Mouse (Mus musculus) MEL (cell line): Measurements from ENCODE around the gene Gm28035. TPM values are rescaled to one million over a fixed set of nuclear protein-coding genes. Genes with fewer than 3 reads are reported as not detected.

Experiments used
- DNase-seq: peaks from one replicate; pipeline ENCODE4 v3.0.0; 2011; ENCODE audit warnings: low read depth, low spot score
- H3K27ac ChIP-seq: 2 replicates; pipeline ENCODE4 v1.5.1; 2012; ENCODE audit warnings: low read depth, mild to moderate bottlenecking, control low read depth, low read length, moderate library complexity; ENCODE audit not compliant: control insufficient read depth
- H3K27me3 ChIP-seq, 2 experiments: fragments of 150-350 bp in 1 of 2; sonication (generic) in 1 of 2; 2 replicates each; pipeline ENCODE4 v1.6.1; 2012; ENCODE audit warnings: low read length in 2 of 2, mild to moderate bottlenecking in 2 of 2, improper control_type of control experiment in 1 of 2, moderate library complexity in 1 of 2; ENCODE audit not compliant: insufficient read depth in 2 of 2, control insufficient read depth in 1 of 2
- H3K36me3 ChIP-seq, 2 experiments: 2 replicates each; pipeline ENCODE4 v1.6.1; 2012 to 2014; ENCODE audit warnings: low read length in 2 of 2, improper control_type of control experiment in 1 of 2, inconsistent platforms in 1 of 2, mild to moderate bottlenecking in 1 of 2; ENCODE audit not compliant: insufficient read depth in 2 of 2, control insufficient read depth in 1 of 2
- H3K4me1 ChIP-seq, 2 experiments: fragments of 150-350 bp in 1 of 2; sonication (generic) in 1 of 2; 2 replicates each; pipeline ENCODE4 v1.6.1; 2012; ENCODE audit warnings: low read length in 2 of 2, improper control_type of control experiment in 1 of 2, mild to moderate bottlenecking in 1 of 2; ENCODE audit not compliant: insufficient read depth in 2 of 2, control insufficient read depth in 1 of 2
- H3K4me3 ChIP-seq, 2 experiments: fragments of 150-350 bp in 1 of 2; sonication (generic) in 1 of 2; 2 replicates each; pipeline ENCODE4 v1.5.1; 2012; ENCODE audit warnings: low read depth in 2 of 2, low read length in 2 of 2, mild to moderate bottlenecking in 2 of 2, moderate library complexity in 2 of 2, control low read depth in 1 of 2, improper control_type of control experiment in 1 of 2; ENCODE audit not compliant: control insufficient read depth in 1 of 2, insufficient read depth in 1 of 2
- H3K79me2 ChIP-seq: 2 replicates; pipeline ENCODE4 v1.6.1; 2012; ENCODE audit warnings: mild to moderate bottlenecking, low read length, moderate library complexity; ENCODE audit not compliant: control insufficient read depth, poor library complexity, insufficient read depth
- H3K9ac ChIP-seq: 2 replicates; pipeline ENCODE4 v1.6.1; 2012; ENCODE audit warnings: low read depth, mild to moderate bottlenecking, control low read depth, low read length, moderate library complexity; ENCODE audit not compliant: control insufficient read depth, poor library complexity, severe bottlenecking
- H3K9me3 ChIP-seq: fragments of 150-350 bp; sonication (generic); replicated peaks from 2 replicates; pipeline ENCODE4 v1.6.1; 2012; ENCODE audit warnings: mild to moderate bottlenecking, low read length, improper control_type of control experiment, moderate library complexity; ENCODE audit not compliant: insufficient read depth
- BHLHE40 ChIP-seq: IDR thresholded peaks from 2 replicates; pipeline ENCODE4 v1.6.1; 2012; ENCODE audit warnings: low read depth, mild to moderate bottlenecking, inconsistent platforms, low read length, improper control_type of control experiment, borderline replicate concordance
- CHD1 ChIP-seq: IDR thresholded peaks from 2 replicates; pipeline ENCODE4 v1.6.1; 2012; ENCODE audit warnings: low read depth, mild to moderate bottlenecking, inconsistent platforms, low read length, improper control_type of control experiment
- CHD2 ChIP-seq: IDR thresholded peaks from 2 replicates; pipeline ENCODE4 v1.6.1; 2011; ENCODE audit warnings: low read length, improper control_type of control experiment
- CTCF ChIP-seq, 3 experiments: IDR thresholded peaks in 2 of 3; conservative IDR thresholded peaks in 1 of 3; 2 replicates each; pipeline ENCODE4 v1.5.1; 2011 to 2012; ENCODE audit warnings: low read length in 3 of 3, low read depth in 2 of 3, mild to moderate bottlenecking in 2 of 3, improper control_type of control experiment in 1 of 3, inconsistent platforms in 1 of 3, mixed read lengths in 1 of 3, moderate library complexity in 1 of 3; ENCODE audit not compliant: control insufficient read depth in 1 of 3, insufficient read depth in 1 of 3, poor library complexity in 1 of 3, severe bottlenecking in 1 of 3
- ELF1 ChIP-seq: IDR thresholded peaks from 2 replicates; pipeline ENCODE4 v1.6.1; 2014; ENCODE audit warnings: low read depth, mild to moderate bottlenecking, inconsistent platforms, low read length, improper control_type of control experiment, moderate library complexity
- EP300 ChIP-seq, 2 experiments: IDR thresholded peaks; 2 replicates each; pipeline ENCODE4 v1.6.1; 2011; ENCODE audit warnings: improper control_type of control experiment in 2 of 2, low read length in 2 of 2, low read depth in 1 of 2, mild to moderate bottlenecking in 1 of 2
- ETS1 ChIP-seq: IDR thresholded peaks from 2 replicates; pipeline ENCODE4 v1.6.1; 2012; ENCODE audit warnings: low read depth, mild to moderate bottlenecking, inconsistent platforms, low read length, improper control_type of control experiment, moderate library complexity
- GABPA ChIP-seq: IDR thresholded peaks from 2 replicates; pipeline ENCODE4 v1.6.1; 2012; ENCODE audit warnings: low read depth, mild to moderate bottlenecking, inconsistent platforms, low read length, improper control_type of control experiment, moderate library complexity
- GATA1 ChIP-seq: IDR thresholded peaks from 2 replicates; pipeline ENCODE4 v1.6.1; 2011; ENCODE audit warnings: low read depth, low read length, improper control_type of control experiment
- HCFC1 ChIP-seq: IDR thresholded peaks from 2 replicates; pipeline ENCODE4 v1.6.1; 2012; ENCODE audit warnings: low read depth, mild to moderate bottlenecking, inconsistent platforms, low read length, improper control_type of control experiment, moderate library complexity
- JUND ChIP-seq: IDR thresholded peaks from 2 replicates; pipeline ENCODE4 v1.6.1; 2011; ENCODE audit warnings: low read depth, mild to moderate bottlenecking, improper control_type of control experiment, low read length
- MAFK ChIP-seq: IDR thresholded peaks from 2 replicates; pipeline ENCODE4 v1.6.1; 2011; ENCODE audit warnings: low read depth, mild to moderate bottlenecking, low read length, improper control_type of control experiment, borderline replicate concordance
- MAX ChIP-seq: IDR thresholded peaks from 2 replicates; pipeline ENCODE4 v1.6.1; 2011; ENCODE audit warnings: low read length, improper control_type of control experiment
- MAZ ChIP-seq: IDR thresholded peaks from 2 replicates; pipeline ENCODE4 v1.6.1; 2012; ENCODE audit warnings: low read depth, mild to moderate bottlenecking, inconsistent platforms, low read length, improper control_type of control experiment
- MXI1 ChIP-seq: IDR thresholded peaks from 2 replicates; pipeline ENCODE4 v1.6.1; 2011; ENCODE audit warnings: mild to moderate bottlenecking, low read depth, low read length, improper control_type of control experiment
- MYB ChIP-seq: IDR thresholded peaks from 2 replicates; pipeline ENCODE4 v1.6.1; 2011; ENCODE audit warnings: mild to moderate bottlenecking, low read depth, low read length, improper control_type of control experiment
- MYC ChIP-seq: IDR thresholded peaks from 2 replicates; pipeline ENCODE4 v1.6.1; 2011; ENCODE audit warnings: low read depth, mild to moderate bottlenecking, low read length, improper control_type of control experiment, moderate library complexity
- NELFE ChIP-seq: IDR thresholded peaks from 2 replicates; pipeline ENCODE4 v1.6.1; 2011; ENCODE audit warnings: low read depth, low read length, improper control_type of control experiment
- NRF1 ChIP-seq: IDR thresholded peaks from 2 replicates; pipeline ENCODE4 v1.6.1; 2014; ENCODE audit warnings: low read depth, mild to moderate bottlenecking, inconsistent platforms, low read length, improper control_type of control experiment, moderate library complexity; ENCODE audit not compliant: poor library complexity, insufficient read depth, severe bottlenecking
- POLR2A ChIP-seq, 2 experiments: IDR thresholded peaks; 2 replicates each; pipeline ENCODE4 v1.6.1; 2011 to 2012; ENCODE audit warnings: low read length in 2 of 2, mild to moderate bottlenecking in 2 of 2, control low read depth in 1 of 2, improper control_type of control experiment in 1 of 2, low read depth in 1 of 2, moderate library complexity in 1 of 2; ENCODE audit not compliant: control insufficient read depth in 1 of 2, insufficient read depth in 1 of 2, poor library complexity in 1 of 2
- POLR2AphosphoS2 ChIP-seq: IDR thresholded peaks from 2 replicates; pipeline ENCODE4 v1.6.1; 2011; ENCODE audit warnings: low read length, improper control_type of control experiment
- POLR2AphosphoS5 ChIP-seq: IDR thresholded peaks from 2 replicates; pipeline ENCODE4 v1.6.1; 2012; ENCODE audit warnings: low read depth, borderline replicate concordance, mild to moderate bottlenecking, inconsistent platforms, low read length, moderate library complexity, mixed read lengths
- RAD21 ChIP-seq: IDR thresholded peaks from 2 replicates; pipeline ENCODE4 v1.6.1; 2011; ENCODE audit warnings: mild to moderate bottlenecking, low read depth, low read length, improper control_type of control experiment
- RCOR1 ChIP-seq: IDR thresholded peaks from 2 replicates; pipeline ENCODE4 v1.6.1; 2012; ENCODE audit warnings: low read depth, mild to moderate bottlenecking, inconsistent platforms, low read length, improper control_type of control experiment
- SIN3A ChIP-seq: IDR thresholded peaks from 2 replicates; pipeline ENCODE4 v1.6.1; 2012; ENCODE audit warnings: low read length, improper control_type of control experiment, inconsistent platforms
- SMC3 ChIP-seq: IDR thresholded peaks from 2 replicates; pipeline ENCODE4 v1.6.1; 2011; ENCODE audit warnings: low read depth, low read length, improper control_type of control experiment
- TAL1 ChIP-seq: IDR thresholded peaks from 2 replicates; pipeline ENCODE4 v1.6.1; 2012; ENCODE audit warnings: mild to moderate bottlenecking, inconsistent platforms, low read length, moderate library complexity, mixed read lengths
- TBP ChIP-seq: IDR thresholded peaks from 2 replicates; pipeline ENCODE4 v1.8.0; 2011; ENCODE audit warnings: low read depth, low read length, improper control_type of control experiment
- TCF12 ChIP-seq: IDR thresholded peaks from 2 replicates; pipeline ENCODE4 v1.6.1; 2014; ENCODE audit warnings: low read depth, mild to moderate bottlenecking, inconsistent platforms, low read length, improper control_type of control experiment, moderate library complexity
- UBTF ChIP-seq: IDR thresholded peaks from 2 replicates; pipeline ENCODE4 v1.6.1; 2012; ENCODE audit warnings: low read depth, mild to moderate bottlenecking, inconsistent platforms, low read length, improper control_type of control experiment, moderate library complexity, borderline replicate concordance; ENCODE audit not compliant: insufficient read depth
- USF1 ChIP-seq: IDR thresholded peaks from 2 replicates; pipeline ENCODE4 v1.6.1; 2014; ENCODE audit warnings: low read depth, mild to moderate bottlenecking, inconsistent platforms, low read length, improper control_type of control experiment, moderate library complexity
- ZKSCAN1 ChIP-seq: IDR thresholded peaks from 2 replicates; pipeline ENCODE4 v1.6.1; 2012; ENCODE audit warnings: low read depth, mild to moderate bottlenecking, inconsistent platforms, low read length, improper control_type of control experiment, moderate library complexity
- ZMIZ1 ChIP-seq: IDR thresholded peaks from 2 replicates; pipeline ENCODE4 v1.6.1; 2012; ENCODE audit warnings: low read depth, mild to moderate bottlenecking, inconsistent platforms, low read length, improper control_type of control experiment, moderate library complexity
- ZNF384 ChIP-seq: IDR thresholded peaks from 2 replicates; pipeline ENCODE4 v1.6.1; 2012; ENCODE audit warnings: low read depth, mild to moderate bottlenecking, inconsistent platforms, low read length, improper control_type of control experiment
- polyA plus RNA-seq, 2 experiments: library from polyadenylated mRNA; stranded (reverse) in 1 of 2; unstranded in 1 of 2; fragments of >175 nt in 1 of 2; fragments of >200 nt in 1 of 2; gene quantifications; 2 replicates each; pipeline versions ENCODE4 v1.2.1 to v1.2.4; 2012; ENCODE audit warnings: low replicate concordance in 2 of 2, low read depth in 1 of 2; ENCODE audit not compliant: insufficient read length in 2 of 2, insufficient read depth in 1 of 2, missing spikeins in 1 of 2
- total RNA-seq: library from RNA; depleted of rRNA; stranded (reverse); fragments of 300-350 nt; gene quantifications from 2 replicates; pipeline ENCODE4 v1.2.3, GENCODE M21; 2012

Gene Gm28035
- total and polyA plus RNA-seq, 3 experiments: 0.26 TPM; not detected in 2

DNA sequence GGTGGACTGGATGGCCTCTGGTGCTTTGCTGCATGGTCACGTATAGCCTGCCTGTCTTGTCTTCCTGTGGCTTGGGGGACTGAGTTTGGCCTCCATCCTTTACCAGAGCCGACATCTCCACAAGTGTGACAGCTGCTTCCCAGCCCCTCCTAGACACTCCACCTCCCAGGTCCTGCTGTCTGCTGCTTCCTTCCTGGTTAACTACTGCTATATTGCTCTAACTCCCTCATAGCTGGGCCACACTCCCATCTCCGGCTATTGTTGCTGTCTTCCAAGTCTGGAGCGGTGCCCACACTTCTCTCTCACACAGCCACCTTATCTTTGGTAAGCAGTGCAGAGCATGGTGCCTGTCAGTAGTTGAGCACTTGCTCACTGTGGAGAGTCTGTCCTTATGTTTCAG, 590 bp upstream of the Gm28035 start:
- H3K36me3 ChIP-seq: peaks cover 5 to 11% of the 10 kb centered on the region in 2 experiments
- 0 out of 2 replicates have a peak overlapping the region, but pooled peaks have one; percentile 6 for H3K27ac ChIP-seq
- H3K9me3 ChIP-seq: no peaks in the 10 kb centered on the region
- H3K9ac ChIP-seq: no peak overlapping the region
- DNase-seq: peak; percentile 92
- peaks cover 17% of the 10 kb centered on the region for H3K79me2 ChIP-seq
- H3K4me3 ChIP-seq: no peak overlapping the region
- peaks cover 9 to 20% of the 10 kb centered on the region in 2 experiments for H3K4me1 ChIP-seq
- no peaks in the 10 kb centered on the region for H3K27me3 ChIP-seq
- TF ChIP-seq TCF12 (peak; percentile 65), POLR2AphosphoS2 (no peak), ZNF384 (no peak), CHD2 (no peak), SIN3A (peak; percentile 92), MYB (no peak), ZKSCAN1 (no peak), USF1 (no peak), ZMIZ1 (no peak), ELF1 (0 out of 2 replicates have a peak, but pooled peaks have one; percentile 11), NRF1 (no peak), POLR2A (IDR thresholded peaks at IDR 0.05; ENCODE audit: control insufficient read depth in 1 of 2, insufficient read depth in 1 of 2, low read depth in 1 of 2, low read length in 2 of 2, poor library complexity in 1 of 2) (peak in 1 of 2 experiments; percentile 21; a peak in 1 of 4 replicates), MAX (peak; percentile 80), MAZ (0 out of 2 replicates have a peak, but pooled peaks have one; percentile 33), GABPA (no peak), CHD1 (no peak), HCFC1 (peak; percentile 60), UBTF (no peak), RAD21 (no peak; the same call in 1 of the 2 replicates), SMC3 (no peak), POLR2AphosphoS5 (no peak), NELFE (peak; percentile 27; the same call in 1 of the 2 replicates), RCOR1 (peak; percentile 47; the same call in 1 of the 2 replicates), MAFK (no peak), TAL1 (peak; percentile 84), GATA1 (peak; percentile 78), MXI1 (peak; percentile 93), MYC (peak; percentile 79), ETS1 (peak; percentile 72), CTCF (IDR thresholded peaks at IDR 0.05 in 2 of 3, conservative IDR thresholded peaks at IDR 0.05 in 1 of 3; ENCODE audit: control insufficient read depth in 1 of 3, insufficient read depth in 1 of 3, low read depth in 2 of 3, low read length in 3 of 3, poor library complexity in 1 of 3, severe bottlenecking in 1 of 3) (no peak), BHLHE40 (no peak), EP300 (IDR thresholded peaks at IDR 0.05; ENCODE audit: low read depth in 1 of 2, low read length in 2 of 2) (peak; percentile 68 to 70), JUND (no peak), TBP (peak; percentile 42; the same call in 1 of the 2 replicates)
